Mouse (Mus musculus) megakaryocyte, embryonic 14.5 days (primary cell): ENCODE measurements around the gene Fnip2. TPM values are rescaled to one million over a fixed set of nuclear protein-coding genes. Genes with fewer than 3 reads are reported as not detected.
A peak's percentile ranks its signal among the peaks of the same experiment; 100 is the strongest.
"Not testable (repeated sequence)": the region's sequence is repeated elsewhere in the genome, so short reads cannot be mapped to it uniquely, and the experiment has no call there.

ENCODE experiments used
- H3K27me3 ChIP-seq: replicated peaks from 2 replicates; pipeline ENCODE3; 2012; ENCODE audit warnings: inconsistent platforms
- H3K36me3 ChIP-seq: replicated peaks from 2 replicates; pipeline ENCODE3; 2012; ENCODE audit warnings: low read length, inconsistent platforms, mixed read lengths
- H3K4me1 ChIP-seq: 2 replicates; pipeline ENCODE4 v1.6.1; 2012; ENCODE audit warnings: inconsistent platforms
- H3K4me3 ChIP-seq: replicated peaks from 2 replicates; pipeline ENCODE3; 2012; ENCODE audit warnings: moderate library complexity, mild to moderate bottlenecking, inconsistent platforms
- H3K9me3 ChIP-seq: 2 replicates; pipeline ENCODE4 v1.6.1; 2012; ENCODE audit warnings: inconsistent platforms
- FLI1 ChIP-seq: IDR thresholded peaks from 2 replicates; pipeline ENCODE4 v1.6.1; 2012; ENCODE audit warnings: low read length, inconsistent platforms, mixed read lengths
- GATA1 ChIP-seq: IDR thresholded peaks from 3 replicates; pipeline ENCODE4 v1.6.1; 2012; ENCODE audit warnings: mixed read lengths, low read length, inconsistent platforms, borderline replicate concordance
- polyA plus RNA-seq: library from polyadenylated mRNA; stranded (reverse); fragments of >175 nt; gene quantifications from 2 replicates; pipeline ENCODE4 v1.2.3, GENCODE M21; 2012; ENCODE audit warnings: low replicate concordance; ENCODE audit not compliant: insufficient read depth

Fnip2 gene
- polyA plus RNA-seq, 1 experiment: 0.19 TPM

GRCm38 (mm10) chr3:79452696-79453263 lies 114.8 kb downstream of the Fnip2 start:
- H3K9me3 ChIP-seq: no peaks in the 10 kb centered on the region
- H3K4me1 ChIP-seq: peaks cover 8% of the 10 kb centered on the region
- peaks cover 11% of the 10 kb centered on the region for H3K36me3 ChIP-seq
- H3K27me3 ChIP-seq: no peaks in the 10 kb centered on the region
- no peak overlapping the region for H3K4me3 ChIP-seq
- TF ChIP-seq GATA1 (no peak), FLI1 (no peak)

GRCm38 (mm10) chr3:79449361-79449760 lies 118.2 kb downstream of the Fnip2 start:
- H3K9me3 ChIP-seq: no peaks in the 10 kb centered on the region
- TF ChIP-seq GATA1 (no peak), FLI1 (no peak)
- no peak overlapping the region for H3K4me3 ChIP-seq
- H3K27me3 ChIP-seq: no peaks in the 10 kb centered on the region
- no peaks in the 10 kb centered on the region for H3K36me3 ChIP-seq
- peaks cover 31% of the 10 kb centered on the region for H3K4me1 ChIP-seq

GRCm38 (mm10) chr3:79448421-79448820 lies 119.2 kb downstream of the Fnip2 start:
- Histone ChIP-seq H3K27me3 (no peaks in the 10 kb centered on the region), H3K4me1 (peaks cover 37% of the 10 kb centered on the region), H3K9me3 (peaks cover 4% of the 10 kb centered on the region), H3K36me3 (no peaks in the 10 kb centered on the region), H3K4me3 (no peak overlapping the region)
- TF ChIP-seq GATA1 (no peak), FLI1 (no peak)

GRCm38 (mm10) chr3:79446648-79447047 lies 120.9 kb downstream of the Fnip2 start:
- H3K4me3 ChIP-seq, H3K9me3 ChIP-seq, H3K36me3 ChIP-seq, H3K27me3 ChIP-seq: not testable (repeated sequence)
- H3K4me1 ChIP-seq: peaks cover 43% of the 10 kb centered on the region

- TF ChIP-seq GATA1: no peak
- TF ChIP-seq FLI1: no peak
- no peak overlapping the region for H3K4me3 ChIP-seq
- H3K9me3 ChIP-seq: peaks cover 4% of the 10 kb centered on the region
- peaks cover 38% of the 10 kb centered on the region for H3K4me1 ChIP-seq
- H3K27me3 ChIP-seq: no peaks in the 10 kb centered on the region
- no peaks in the 10 kb centered on the region for H3K36me3 ChIP-seq
These were observed 121.5 kb downstream of the Fnip2 start for GRCm38 (mm10) chr3:79446124-79446523.

GRCm38 (mm10) chr3:79445041-79445440 lies 122.6 kb downstream of the Fnip2 start:
- H3K4me1 ChIP-seq: peaks cover 41% of the 10 kb centered on the region
- peak overlapping the region; percentile 47 for H3K4me3 ChIP-seq
- no peaks in the 10 kb centered on the region for H3K36me3 ChIP-seq
- peaks cover 8% of the 10 kb centered on the region for H3K9me3 ChIP-seq
- H3K27me3 ChIP-seq: no peaks in the 10 kb centered on the region
- TF ChIP-seq FLI1: no peak
- TF ChIP-seq GATA1: no peak

- H3K4me3 ChIP-seq: no peak overlapping the region
- TF ChIP-seq GATA1: no peak
- no peak for TF ChIP-seq FLI1
These were observed 123.7 kb downstream of the Fnip2 start for GRCm38 (mm10) chr3:79443850-79444249.

GRCm38 (mm10) chr3:79440976-79441491 lies 126.6 kb downstream of the Fnip2 start:
- TF ChIP-seq GATA1 (no peak), FLI1 (no peak)
- Histone ChIP-seq H3K4me3 (no peak overlapping the region), H3K4me1 (peaks cover 35% of the 10 kb centered on the region), H3K9me3 (peaks cover 8% of the 10 kb centered on the region), H3K36me3 (no peaks in the 10 kb centered on the region), H3K27me3 (no peaks in the 10 kb centered on the region)

More at GRCm38 (mm10) chr3:79443850-79444249, 123.7 kb downstream of the Fnip2 start:
- Histone ChIP-seq H3K27me3 (no peaks in the 10 kb centered on the region), H3K4me1 (peaks cover 42% of the 10 kb centered on the region), H3K36me3 (no peaks in the 10 kb centered on the region), H3K9me3 (peaks cover 8% of the 10 kb centered on the region)

- TF ChIP-seq GATA1 (no peak), FLI1 (no peak)
- H3K36me3 ChIP-seq: no peaks in the 10 kb centered on the region
- H3K27me3 ChIP-seq: no peaks in the 10 kb centered on the region
These were observed 129.3 kb downstream of the Fnip2 start for GRCm38 (mm10) chr3:79438276-79438675.

GRCm38 (mm10) chr3:79436186-79436585 lies 131.4 kb downstream of the Fnip2 start:
- Histone ChIP-seq H3K4me3 (no peak overlapping the region), H3K4me1 (peaks cover 7% of the 10 kb centered on the region; the same call in 1 of the 2 replicates), H3K9me3 (0 out of 2 replicates have a peak, but pooled peaks cover 4% of the 10 kb centered on the region), H3K36me3 (no peaks in the 10 kb centered on the region), H3K27me3 (no peaks in the 10 kb centered on the region)
- no peak for TF ChIP-seq GATA1
- no peak for TF ChIP-seq FLI1

More at GRCm38 (mm10) chr3:79438276-79438675, 129.3 kb downstream of the Fnip2 start:
- H3K9me3 ChIP-seq: 0 out of 2 replicates have a peak, but pooled peaks cover 4% of the 10 kb centered on the region
- H3K4me3 ChIP-seq: no peak overlapping the region
- peaks cover 11% of the 10 kb centered on the region for H3K4me1 ChIP-seq
